Mouse (Mus musculus): ENCODE measurements around the gene Smim14. TPM values are rescaled to one million over a fixed set of nuclear protein-coding genes. Genes with fewer than 3 reads are reported as not detected.

Gene Smim14
- 10 to 100 TPM; 46.0 to 97.2 TPM for polyA plus RNA-seq (2012; fragmentation: generic; extraction: Trizol)

DNA sequence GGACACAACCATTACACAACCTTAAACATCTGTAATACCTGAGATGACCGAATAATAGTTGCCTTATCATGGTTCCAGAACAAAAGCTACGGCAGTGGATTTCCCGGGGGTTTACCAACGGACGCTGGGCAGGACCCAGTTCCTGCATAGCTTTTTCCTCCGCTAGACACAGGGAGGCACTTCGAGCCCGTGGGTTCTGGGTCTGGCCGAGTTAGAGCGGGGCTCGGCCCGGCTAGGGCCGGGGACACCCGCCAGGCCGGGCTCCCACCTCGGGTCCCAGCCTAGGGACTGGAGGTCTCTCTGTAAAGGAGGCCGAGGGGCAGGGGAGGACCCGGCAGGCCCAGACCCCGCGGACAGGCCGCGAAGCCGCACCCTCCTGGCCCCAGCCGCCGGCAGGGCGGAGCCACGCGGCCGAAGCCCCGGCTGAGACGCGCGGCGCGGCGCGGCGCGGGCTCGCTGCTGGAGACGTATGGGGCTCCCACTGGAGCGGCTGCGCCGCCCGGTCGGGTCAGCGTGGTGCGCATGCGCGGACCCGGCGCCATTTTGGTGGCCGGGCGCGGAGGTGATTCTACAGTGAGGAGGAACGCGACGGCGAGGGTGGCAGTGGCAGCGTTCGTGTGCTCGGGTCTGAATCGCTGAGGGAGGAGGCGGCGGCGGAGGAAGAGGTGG is at the start of gene Smim14, which contains the start of gene Ube2k:
Gene Smim14 (minus strand): TSS at position 434 of the 669 bp plus-strand sequence.
Gene Ube2k (plus strand): TSS at position 483 of the 669 bp plus-strand sequence.

DNA sequence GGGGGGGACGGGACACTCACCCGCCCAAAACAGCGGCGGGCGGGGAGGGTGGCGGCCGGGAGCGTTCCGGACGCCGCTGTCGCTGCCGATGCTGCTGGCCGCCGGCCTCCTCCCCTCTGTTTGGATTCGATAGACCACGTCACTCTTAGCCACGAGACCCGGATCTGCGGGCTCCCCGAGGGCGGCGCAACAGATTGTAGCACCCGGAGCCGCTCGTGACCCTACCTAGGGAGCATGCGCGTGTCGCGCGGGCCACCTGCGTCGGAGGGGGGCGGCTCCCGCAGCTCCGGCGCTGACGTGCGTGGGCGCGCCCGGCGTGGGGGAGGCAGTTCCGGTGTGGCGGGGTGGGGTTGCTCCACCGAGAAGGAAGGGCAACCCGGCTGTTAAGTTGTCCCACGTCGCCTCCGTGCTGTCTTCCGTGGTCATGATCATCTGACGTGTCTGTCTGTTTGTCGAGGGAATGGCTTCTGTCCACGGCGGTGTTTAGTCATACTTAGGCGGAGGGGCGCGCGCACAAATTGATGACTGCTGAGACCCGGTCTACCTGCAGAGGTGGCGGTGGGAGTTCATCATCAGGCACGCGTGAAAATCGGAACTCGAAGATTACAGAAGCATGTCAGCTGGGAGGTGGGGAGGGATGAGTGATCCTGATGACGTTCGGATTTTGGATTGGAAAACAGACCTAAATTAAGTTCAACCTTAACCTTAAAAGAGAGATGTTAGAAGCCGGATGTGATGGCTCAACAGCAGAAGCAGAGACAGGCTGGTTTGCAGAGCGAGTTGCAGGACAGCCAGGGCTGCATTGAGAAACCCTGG is 44.1 kb downstream of the Smim14 start, which contains the start of gene Gm43552:
Gene Gm43552 (minus strand): TSS at position 118 of the 816 bp plus-strand sequence.

DNA sequence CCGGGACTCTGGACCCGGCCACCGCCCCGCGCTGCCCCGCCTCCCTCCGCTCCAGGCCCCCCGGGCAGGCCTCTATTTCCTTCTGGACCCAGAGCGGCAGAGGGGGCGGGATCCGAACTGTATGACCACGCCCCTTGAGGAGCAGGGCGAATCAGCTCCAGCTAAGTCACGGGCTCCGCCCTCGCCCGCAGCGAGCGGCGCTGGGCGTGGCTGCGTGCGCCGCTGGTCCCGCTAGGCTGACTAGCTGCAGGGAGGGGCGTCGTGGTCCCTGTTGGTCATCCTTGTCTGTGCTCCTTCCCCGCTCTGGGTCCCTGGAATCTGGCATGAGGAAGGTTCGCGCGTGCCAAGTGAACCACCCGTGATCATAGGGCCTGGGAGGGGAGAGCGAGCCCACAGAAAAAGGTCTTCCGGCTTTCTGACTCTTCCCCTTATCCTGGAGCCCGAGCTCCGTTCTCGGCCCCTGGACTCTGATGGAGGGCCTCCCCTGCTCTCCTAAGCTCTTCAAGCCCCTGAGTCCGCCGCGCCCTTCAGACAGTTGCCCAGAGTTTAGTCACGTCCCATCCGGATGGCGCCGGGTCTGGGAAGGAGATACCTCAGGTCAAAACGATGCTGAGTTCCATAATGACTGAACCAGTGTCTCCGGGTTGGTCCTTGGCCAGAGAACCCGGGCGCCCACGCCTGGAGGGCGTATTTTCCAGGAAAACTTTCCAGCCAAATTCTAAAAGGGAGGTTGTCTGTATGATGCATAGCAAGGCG is 101.0 kb downstream of the Smim14 start, which contains the start of gene Ugdh:
Gene Ugdh (minus strand): TSS at position 144 of the 756 bp plus-strand sequence.

Other genes with a start within 250 kb of the Smim14 start
- 10 to 100 TPM in 1 of 2 experiments, 1 to 10 TPM in 1; 2.2 to 10.5 TPM for gene Rfc1, start 201.5 kb downstream of the Smim14 start, polyA plus RNA-seq (2012; fragmentation: generic; extraction: Trizol)
- gene Klb, start 188.9 kb downstream of the Smim14 start, polyA plus RNA-seq (2012; fragmentation: generic; extraction: Trizol), result under 1 TPM; 0.01 to 0.06 TPM
- gene Rpl9, start 145.7 kb downstream of the Smim14 start, polyA plus RNA-seq (2012; fragmentation: generic; extraction: Trizol), result 1,000 to 10,000 TPM; 2,406 to 3,209 TPM
- 10 to 100 TPM in 1 of 2 experiments, 1 to 10 TPM in 1; 5.1 to 19.4 TPM for gene Lias, start 145.7 kb downstream of the Smim14 start, polyA plus RNA-seq (2012; fragmentation: generic; extraction: Trizol)
- 10 to 100 TPM in 1 of 2 experiments, 1 to 10 TPM in 1; 9.1 to 47.1 TPM for gene Ugdh, start 101.2 kb downstream of the Smim14 start, polyA plus RNA-seq (2012; fragmentation: generic; extraction: Trizol)
- not detected for gene Gm43552, start 44.4 kb downstream of the Smim14 start, polyA plus RNA-seq (2012; fragmentation: generic; extraction: Trizol)
- gene Ube2k, start within 50 bp of the Smim14 start, polyA plus RNA-seq (2012; fragmentation: generic; extraction: Trizol), result 10 to 100 TPM; 36.8 to 50.9 TPM
- gene Pds5a, start 161.1 kb upstream of the Smim14 start, polyA plus RNA-seq (2012; fragmentation: generic; extraction: Trizol), result 1 to 10 TPM; 1.1 to 9.8 TPM
- 1 to 10 TPM in 1 of 2 experiments, under 1 TPM in 1; 0.06 to 2.3 TPM for gene N4bp2, start 226.3 kb upstream of the Smim14 start, polyA plus RNA-seq (2012; fragmentation: generic; extraction: Trizol)